Mouse (Mus musculus) embryonic facial prominence, embryonic 13.5 days (tissue): ENCODE results near the gene Myo1b. TPM values are rescaled to one million over a fixed set of nuclear protein-coding genes. Genes with fewer than 3 reads are reported as not detected.

Experiments
- ATAC-seq: fragments of 200-750 bp; cut with Nextera tagmentation; 2 replicates; pipeline ENCODE4 v1.8.0; 2017; ENCODE audit warnings: low read depth; ENCODE audit not compliant: insufficient number of reproducible peaks, insufficient read depth, low FRiP score, low TSS enrichment
- H3K27ac ChIP-seq: fragments of 300-500 bp; sonication (generic); 2 replicates; pipeline ENCODE4 v1.5.1; 2015; ENCODE audit warnings: moderate library complexity, mild to moderate bottlenecking, inconsistent platforms
- H3K27me3 ChIP-seq: fragments of 300-500 bp; sonication (generic); 2 replicates; pipeline ENCODE4 v1.6.1; 2015; ENCODE audit warnings: mild to moderate bottlenecking, inconsistent platforms
- H3K36me3 ChIP-seq: fragments of 300-500 bp; sonication (generic); 2 replicates; pipeline ENCODE4 v1.6.1; 2015; ENCODE audit warnings: mild to moderate bottlenecking, inconsistent platforms
- H3K4me1 ChIP-seq: fragments of 300-500 bp; sonication (generic); 2 replicates; pipeline ENCODE4 v1.6.1; 2015; ENCODE audit warnings: inconsistent platforms
- H3K4me2 ChIP-seq: fragments of 300-500 bp; sonication (generic); 2 replicates; pipeline ENCODE4 v1.6.1; 2015; ENCODE audit warnings: moderate library complexity, mild to moderate bottlenecking, inconsistent platforms
- H3K4me3 ChIP-seq: fragments of 300-500 bp; sonication (generic); 2 replicates; pipeline ENCODE4 v1.5.1; 2015; ENCODE audit warnings: mild to moderate bottlenecking, inconsistent platforms
- H3K9ac ChIP-seq: fragments of 300-500 bp; sonication (generic); 2 replicates; pipeline ENCODE4 v1.6.1; 2015; ENCODE audit warnings: mild to moderate bottlenecking, inconsistent platforms
- H3K9me3 ChIP-seq: fragments of 300-500 bp; sonication (generic); 2 replicates; pipeline ENCODE4 v1.6.1; 2016; ENCODE audit warnings: inconsistent platforms
- WGBS: fragments of 180-500 bp; shearing (Covaris S2); methylation state at CpG from one replicate; pipeline ENCODE4 v1.1.7; 2015; ENCODE audit warnings: mixed read lengths; 5-methylcytosine and 5-hydroxymethylcytosine counted together
- polyA plus RNA-seq: library from polyadenylated mRNA; unstranded; fragments of >200 nt; fragmentation: Nextera tagmentation; extraction: Ambion mirVana; gene quantifications from 2 replicates; pipeline ENCODE4 v1.2.1, GENCODE M21; 2015

Myo1b gene
- polyA plus RNA-seq, 1 experiment from 2014 or later = 96.1 TPM

DNA sequence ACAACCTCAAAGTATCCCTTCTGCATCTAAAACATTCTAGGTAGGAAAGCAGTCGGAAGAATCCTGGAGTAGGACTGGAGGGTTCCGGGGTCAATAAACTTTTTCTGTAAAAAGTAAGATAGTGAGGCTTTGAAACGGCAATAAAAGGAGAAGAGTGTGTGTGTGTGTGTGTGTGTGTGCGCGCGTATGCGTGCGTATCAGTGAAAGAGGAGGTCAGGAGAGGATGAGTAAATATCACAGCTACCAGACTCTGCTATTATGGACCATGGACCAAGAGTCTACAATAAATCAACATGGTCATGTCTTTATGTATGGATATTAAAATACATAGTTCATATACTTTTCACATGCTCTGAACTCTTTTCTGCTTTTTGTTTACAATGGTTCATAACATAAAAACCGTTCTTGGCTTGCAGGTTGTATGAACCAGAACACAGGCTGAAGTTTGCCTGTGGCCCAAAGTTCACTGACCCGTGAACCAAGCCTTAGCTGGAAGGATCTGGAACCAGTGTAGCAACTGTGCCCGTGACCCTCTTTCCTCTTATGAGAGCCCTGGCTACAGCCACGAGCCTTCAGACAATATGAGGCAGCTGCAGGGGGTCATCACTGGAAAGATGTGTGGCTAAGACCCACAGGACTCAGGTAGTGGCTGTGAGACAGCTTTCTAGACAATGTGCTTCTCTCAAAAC is 145.9 kb downstream of the Myo1b start:
- Histone ChIP-seq H3K27me3 (no peaks in the 10 kb centered on the region), H3K4me3 (no peak overlapping the region), H3K27ac (no peak overlapping the region), H3K9me3 (no peaks in the 10 kb centered on the region), H3K4me2 (no peak overlapping the region), H3K36me3 (peaks cover 87% of the 10 kb centered on the region), H3K9ac (no peak overlapping the region), H3K4me1 (no peaks in the 10 kb centered on the region)
- WGBS = 90% methylated on average over 12 of the region's 12 CpGs
- no peak for ATAC-seq

DNA sequence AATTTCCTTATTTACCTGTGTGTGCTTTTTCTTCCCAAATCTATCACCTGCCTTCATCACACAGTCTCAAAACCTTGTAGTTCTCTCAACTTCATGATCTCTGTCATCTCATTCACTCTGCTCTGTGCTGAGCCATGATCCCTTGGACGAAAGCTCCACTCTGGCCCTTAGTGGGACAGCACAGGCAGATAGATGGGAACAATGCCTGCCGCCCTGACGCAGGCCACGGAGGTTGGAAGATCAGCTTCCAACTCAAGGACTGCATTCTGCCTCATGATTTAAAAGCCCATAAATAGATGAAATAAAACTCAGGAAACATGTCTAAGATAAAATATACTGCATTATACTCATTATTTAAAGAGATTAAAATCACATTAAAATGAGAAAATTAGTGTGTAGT is 149.6 kb downstream of the Myo1b start:
- ATAC-seq = no peak
- Histone ChIP-seq H3K27ac (no peak overlapping the region), H3K4me3 (no peak overlapping the region), H3K4me1 (no peaks in the 10 kb centered on the region), H3K27me3 (no peaks in the 10 kb centered on the region), H3K36me3 (peaks cover 74% of the 10 kb centered on the region), H3K9me3 (no peaks in the 10 kb centered on the region), H3K4me2 (no peak overlapping the region), H3K9ac (no peak overlapping the region)
- WGBS = 93% methylated on average over 4 of the region's 4 CpGs

DNA sequence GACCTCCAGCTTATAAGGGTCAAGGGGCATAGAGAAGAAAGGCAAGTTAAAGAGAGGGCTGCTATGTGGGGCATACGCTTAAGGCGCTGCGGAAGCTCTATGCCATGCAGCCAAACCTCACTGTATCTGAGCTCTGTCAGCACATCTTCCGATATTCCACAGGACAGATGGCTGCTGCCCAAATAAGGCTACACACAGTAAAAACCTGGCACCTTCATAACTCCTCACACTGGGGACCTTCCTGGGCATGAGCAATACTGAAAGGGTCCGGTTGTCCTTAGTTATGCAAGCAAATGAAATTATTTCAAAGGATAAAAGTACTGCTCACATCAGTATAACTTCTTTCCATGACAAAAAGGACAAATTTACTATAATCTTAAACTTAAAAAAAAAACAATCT is 150.7 kb downstream of the Myo1b start:
- no peaks in the 10 kb centered on the region for H3K9me3 ChIP-seq
- H3K4me3 ChIP-seq = no peak overlapping the region
- no peak overlapping the region for H3K9ac ChIP-seq
- no peaks in the 10 kb centered on the region for H3K4me1 ChIP-seq
- 92% methylated on average over 5 of the region's 5 CpGs for WGBS
- H3K36me3 ChIP-seq = peaks cover 74% of the 10 kb centered on the region
- H3K27ac ChIP-seq = no peak overlapping the region
- H3K27me3 ChIP-seq = no peaks in the 10 kb centered on the region
- ATAC-seq = no peak
- no peak overlapping the region for H3K4me2 ChIP-seq

DNA sequence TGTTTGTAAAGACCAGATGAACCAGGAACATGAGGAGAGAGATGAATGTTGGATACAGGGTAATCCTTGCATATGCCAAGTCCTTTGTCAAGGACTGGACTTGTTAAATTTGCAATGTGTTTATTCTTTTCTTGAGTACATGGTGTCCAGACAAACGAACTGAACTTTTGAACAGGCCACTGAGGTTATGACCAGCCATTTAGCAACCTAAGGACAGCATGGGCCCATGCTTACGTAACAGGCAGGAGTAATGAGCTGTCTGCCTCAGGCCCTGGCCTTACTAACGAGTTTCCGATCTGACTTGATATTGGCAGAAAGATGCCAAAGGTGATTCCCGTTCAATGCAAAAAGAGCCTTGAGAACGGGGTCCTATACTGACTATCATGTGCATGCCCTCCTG is 156.2 kb downstream of the Myo1b start:
- Histone ChIP-seq H3K27me3 (no peaks in the 10 kb centered on the region), H3K9ac (no peak overlapping the region), H3K4me2 (no peak overlapping the region), H3K4me3 (no peak overlapping the region), H3K4me1 (no peaks in the 10 kb centered on the region), H3K36me3 (peaks cover 84% of the 10 kb centered on the region), H3K27ac (no peak overlapping the region), H3K9me3 (no peaks in the 10 kb centered on the region)
- no peak for ATAC-seq
- 88% methylated on average over 6 of the region's 6 CpGs for WGBS

DNA sequence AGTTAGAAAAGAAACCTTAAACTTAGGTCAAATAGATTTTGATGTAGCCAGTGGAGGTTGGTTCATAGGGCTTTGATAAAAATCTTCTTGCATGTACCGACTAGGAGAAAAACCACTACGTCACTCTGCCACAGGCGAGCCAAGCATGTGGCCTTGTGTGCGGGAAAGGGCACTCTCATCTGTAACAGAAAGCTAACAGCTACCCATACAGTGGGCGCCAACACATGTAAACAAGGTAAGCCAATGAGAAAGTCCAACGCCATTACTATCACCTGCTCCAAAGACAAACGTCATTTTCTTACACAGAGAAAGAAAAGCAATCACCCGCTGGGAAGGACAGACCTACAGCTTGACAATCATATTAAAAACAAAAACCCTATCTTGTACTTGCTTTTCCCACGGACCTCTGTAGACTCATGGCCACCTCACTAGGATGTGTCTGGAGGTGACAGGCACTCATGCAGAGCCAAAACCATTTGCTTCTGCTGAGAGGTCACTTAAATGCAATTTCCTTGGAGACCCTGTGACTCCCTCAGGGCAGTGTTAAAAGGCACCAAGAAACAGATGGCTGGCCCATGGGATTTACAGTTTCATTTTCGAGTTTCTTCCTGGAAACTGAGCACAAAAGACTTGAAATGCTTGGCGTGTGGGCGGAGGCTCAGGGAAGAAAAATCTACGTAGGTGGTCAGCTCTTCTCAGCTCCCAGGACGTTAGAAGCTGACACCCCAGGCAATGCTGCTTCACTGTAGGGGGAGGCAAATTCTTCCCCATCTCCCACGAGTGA is 157.4 kb downstream of the Myo1b start:
- H3K36me3 ChIP-seq = peaks cover 92% of the 10 kb centered on the region
- no peak overlapping the region for H3K4me2 ChIP-seq
- no peak overlapping the region for H3K4me3 ChIP-seq
- 65% methylated on average over 15 of the region's 15 CpGs for whole genome bisulfite sequencing
- H3K9ac ChIP-seq = no peak overlapping the region
- no peak overlapping the region for H3K27ac ChIP-seq
- no peaks in the 10 kb centered on the region for H3K9me3 ChIP-seq
- no peaks in the 10 kb centered on the region for H3K4me1 ChIP-seq
- ATAC-seq = no peak
- H3K27me3 ChIP-seq = no peaks in the 10 kb centered on the region

DNA sequence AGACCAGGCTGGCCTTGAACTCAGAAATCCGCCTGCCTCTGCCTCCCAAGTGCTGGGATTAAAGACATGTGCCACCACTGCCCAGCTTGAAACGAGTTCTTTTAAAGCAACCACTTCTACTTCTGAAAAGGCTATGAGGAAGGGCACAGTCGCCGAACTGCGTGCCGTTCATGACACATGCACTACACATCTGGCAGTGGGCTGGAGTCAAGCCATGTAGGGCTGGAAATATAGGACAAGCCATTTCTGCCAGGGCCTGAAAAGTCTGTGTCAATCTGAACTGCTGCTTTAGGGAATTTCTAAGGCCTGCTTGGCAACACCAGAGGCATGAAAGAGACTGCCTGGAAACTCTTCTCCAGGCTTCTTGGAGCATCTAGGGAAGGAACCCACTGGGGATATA is 162.2 kb downstream of the Myo1b start:
- Histone ChIP-seq H3K4me3 (no peak overlapping the region), H3K4me2 (no peak overlapping the region), H3K9ac (no peak overlapping the region), H3K36me3 (peaks cover 70% of the 10 kb centered on the region), H3K27me3 (no peaks in the 10 kb centered on the region), H3K27ac (no peak overlapping the region), H3K4me1 (no peaks in the 10 kb centered on the region), H3K9me3 (no peaks in the 10 kb centered on the region)
- WGBS = 89% methylated on average over 6 of the region's 6 CpGs
- no peak for ATAC-seq

DNA sequence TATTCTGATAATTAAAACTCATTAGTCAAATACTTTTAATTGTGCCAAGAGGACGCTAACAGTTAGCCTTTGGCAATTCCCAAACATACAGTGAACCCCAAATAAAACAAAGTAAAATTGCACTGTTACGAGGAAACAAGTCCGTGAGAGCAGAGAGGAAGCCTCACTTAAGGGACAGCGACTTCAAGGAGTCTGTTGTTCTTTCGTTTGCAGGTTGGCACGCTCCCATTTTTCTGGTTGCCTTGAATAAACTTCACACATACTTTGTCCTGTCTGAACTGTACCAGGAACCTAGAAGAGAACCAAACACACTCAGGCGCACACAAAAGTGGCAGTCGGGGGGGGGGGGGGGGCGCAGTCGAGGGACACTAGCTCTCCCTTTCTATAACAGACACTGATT is 164.9 kb downstream of the Myo1b start:
- Histone ChIP-seq H3K27ac (no peak overlapping the region), H3K27me3 (no peaks in the 10 kb centered on the region), H3K9me3 (no peaks in the 10 kb centered on the region), H3K4me3 (no peak overlapping the region), H3K36me3 (peaks cover 52% of the 10 kb centered on the region), H3K9ac (no peak overlapping the region), H3K4me2 (no peak overlapping the region), H3K4me1 (peaks cover 17% of the 10 kb centered on the region)
- no peak for ATAC-seq
- WGBS = 77% methylated on average over 10 of the region's 10 CpGs

DNA sequence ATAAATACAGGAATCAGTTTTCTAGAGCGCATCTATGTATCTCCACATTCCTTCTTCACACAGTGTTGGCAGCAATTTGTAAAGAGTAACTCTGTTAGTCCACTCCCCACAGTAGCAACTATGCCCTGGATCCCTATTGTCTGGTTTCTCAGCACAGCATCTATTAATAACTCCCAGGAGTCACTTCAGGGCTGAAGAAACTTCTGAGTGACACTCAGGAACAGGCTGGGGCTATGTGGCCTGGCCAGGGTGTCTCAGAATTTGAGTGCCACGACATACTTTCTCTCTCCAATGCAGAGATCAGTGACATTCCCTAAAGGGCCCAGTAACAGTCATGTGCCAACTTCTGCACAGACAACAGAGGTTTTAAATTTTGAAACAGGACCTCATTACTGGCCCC is 167.6 kb downstream of the Myo1b start:
- Histone ChIP-seq H3K36me3 (peaks cover 41% of the 10 kb centered on the region), H3K27ac (no peak overlapping the region), H3K27me3 (no peaks in the 10 kb centered on the region), H3K9ac (no peak overlapping the region), H3K4me1 (peaks cover 17% of the 10 kb centered on the region), H3K9me3 (no peaks in the 10 kb centered on the region), H3K4me3 (no peak overlapping the region), H3K4me2 (no peak overlapping the region)
- WGBS = 79% methylated on average over 2 of the region's 2 CpGs
- no peak for ATAC-seq

DNA sequence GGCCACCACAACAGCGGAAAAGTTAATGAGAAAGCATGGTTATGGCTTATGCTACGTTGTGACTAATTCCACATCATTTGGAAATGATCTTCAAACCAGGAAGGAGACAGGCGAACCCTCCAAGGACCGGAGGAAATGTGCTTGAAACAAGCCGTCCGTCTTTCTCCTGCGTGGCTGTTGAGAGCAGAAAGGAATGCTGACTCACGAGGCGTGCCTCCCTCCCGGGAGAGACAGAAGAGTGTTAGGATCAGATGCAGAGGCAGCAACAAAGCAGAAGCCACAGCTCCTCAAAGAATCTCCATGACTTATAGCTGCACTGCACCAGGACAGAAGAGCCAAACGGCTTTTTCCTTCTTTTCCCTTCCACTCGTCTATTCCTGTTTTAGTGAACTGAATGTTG is 168.4 kb downstream of the Myo1b start:
- peaks cover 41% of the 10 kb centered on the region for H3K36me3 ChIP-seq
- no peak for ATAC-seq
- no peak overlapping the region for H3K9ac ChIP-seq
- 15% methylated on average over 12 of the region's 12 CpGs for WGBS
- H3K27me3 ChIP-seq = no peaks in the 10 kb centered on the region
- no peak overlapping the region for H3K4me3 ChIP-seq
- peaks cover 17% of the 10 kb centered on the region for H3K4me1 ChIP-seq
- H3K9me3 ChIP-seq = no peaks in the 10 kb centered on the region
- H3K27ac ChIP-seq = peak overlapping the region; percentile 48; the same call in 1 of the 2 replicates
- peak overlapping the region; percentile 14 for H3K4me2 ChIP-seq

DNA sequence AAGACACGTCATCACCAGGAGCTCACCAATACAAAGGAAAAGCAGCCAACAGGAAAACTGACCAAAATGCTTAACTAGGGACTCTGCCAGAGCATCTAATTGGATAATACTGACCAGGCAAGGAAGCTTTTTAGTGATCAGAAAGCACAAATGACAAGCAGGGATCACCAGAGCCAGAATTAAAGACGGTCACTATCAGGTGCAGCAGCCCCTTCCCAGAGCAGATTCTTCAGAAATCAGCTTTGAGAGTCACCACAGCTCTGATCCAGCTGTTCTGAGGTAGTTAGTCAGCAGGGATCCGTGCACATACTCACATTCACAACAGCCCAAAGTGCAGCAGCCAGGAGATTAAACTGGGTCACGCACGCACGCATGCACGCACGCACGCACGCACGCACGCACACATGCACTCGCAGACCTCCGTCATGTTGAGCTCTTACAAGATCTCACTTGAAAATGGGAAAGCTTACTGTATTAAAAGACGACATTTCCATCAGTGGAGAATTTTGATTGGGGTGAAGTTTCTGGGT is 169.1 kb downstream of the Myo1b start:
- 87% methylated on average over 15 of the region's 15 CpGs for WGBS
- no peak overlapping the region for H3K4me3 ChIP-seq
- no peaks in the 10 kb centered on the region for H3K9me3 ChIP-seq
- no peak overlapping the region for H3K4me2 ChIP-seq
- H3K4me1 ChIP-seq = peaks cover 17% of the 10 kb centered on the region
- H3K27ac ChIP-seq = no peak overlapping the region
- ATAC-seq = no peak
- peaks cover 34% of the 10 kb centered on the region for H3K36me3 ChIP-seq
- H3K9ac ChIP-seq = no peak overlapping the region
- no peaks in the 10 kb centered on the region for H3K27me3 ChIP-seq

DNA sequence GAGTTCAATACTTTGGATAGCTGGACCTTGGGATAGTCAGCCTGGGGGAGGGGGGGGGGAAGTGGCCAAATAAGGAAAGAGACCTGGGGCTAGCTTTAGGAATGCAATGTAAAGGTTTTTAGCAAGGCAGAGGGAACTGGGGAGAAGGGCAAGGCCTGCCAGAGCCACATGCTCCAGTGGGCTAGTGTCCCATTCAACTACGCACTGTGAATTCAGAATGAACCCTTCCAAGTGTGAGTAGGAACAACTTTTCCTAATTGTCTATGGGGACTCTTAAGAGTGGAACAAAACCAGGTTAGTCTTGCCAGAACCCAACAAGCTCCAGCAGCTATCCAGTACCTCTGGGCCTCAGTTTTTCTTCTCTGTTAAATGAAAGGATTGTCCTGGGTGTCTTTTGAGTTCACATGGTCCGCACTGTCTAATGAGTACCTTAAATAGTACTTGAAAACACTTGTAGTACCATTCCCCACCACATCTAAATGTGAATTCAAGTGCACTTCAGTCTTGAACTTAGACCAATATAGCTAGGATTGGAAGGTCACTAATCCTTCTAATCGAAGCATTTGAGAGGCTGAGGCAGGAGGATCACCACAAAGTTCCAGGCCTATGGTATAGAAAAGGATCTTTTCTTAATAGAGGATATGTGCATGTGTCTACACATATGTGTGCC is 172.0 kb downstream of the Myo1b start:
- Histone ChIP-seq H3K4me2 (no peak overlapping the region), H3K4me3 (no peak overlapping the region), H3K36me3 (peaks cover 21% of the 10 kb centered on the region), H3K9ac (no peak overlapping the region), H3K27me3 (no peaks in the 10 kb centered on the region), H3K27ac (no peak overlapping the region), H3K9me3 (no peaks in the 10 kb centered on the region), H3K4me1 (peaks cover 21% of the 10 kb centered on the region)
- WGBS = 89% methylated on average over 3 of the region's 3 CpGs
- no peak for ATAC-seq
